Mouse (Mus musculus) spleen, embryonic (tissue): ENCODE data around the gene Epdr1.

Experiments
- CTCF ChIA-PET: fragments of 350-600 bp; sonication (Branson Sonifier 250); formaldehyde crosslinking; loops from one replicate; lab custom pipeline; 2022; lab: Charles Lee

Gene Epdr1

DNA sequence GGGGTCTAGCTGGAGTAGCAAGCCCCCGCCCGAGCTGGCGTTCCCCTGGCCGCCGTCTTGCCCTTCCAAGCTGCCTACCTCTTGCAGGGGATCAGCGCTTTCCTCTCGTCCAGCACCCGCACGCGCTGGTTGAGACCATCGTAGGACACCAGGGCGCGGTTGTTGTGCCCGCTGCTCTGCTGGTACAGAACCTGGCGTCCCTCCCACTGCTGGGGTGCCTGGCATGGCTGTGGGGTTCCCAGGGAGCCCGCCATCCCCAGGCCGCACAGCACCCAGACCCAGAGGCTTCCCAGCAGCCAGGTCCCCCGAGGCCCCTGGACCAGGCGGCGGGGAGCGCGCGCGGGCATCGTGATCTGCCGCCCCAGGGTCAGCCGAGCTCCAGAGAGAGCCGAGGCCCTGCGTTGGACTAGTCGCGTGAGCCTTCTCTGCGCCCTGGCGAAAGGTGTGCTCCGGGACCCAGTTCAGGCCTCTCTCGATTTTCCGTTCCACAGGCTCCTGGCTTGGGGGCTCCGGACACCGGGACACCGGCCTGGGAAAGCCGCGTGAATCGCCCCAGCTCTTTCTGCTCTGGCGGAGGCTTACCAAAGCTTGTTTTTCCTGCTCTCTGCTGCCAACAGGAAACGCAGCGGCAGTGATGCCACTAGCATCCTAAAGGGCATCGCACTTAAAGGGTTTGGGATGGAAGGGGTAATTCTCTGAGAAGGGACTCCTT is at the start of gene Epdr1:
Gene Epdr1, minus strand, starts transcription at position 712 of the 712 bp plus-strand sequence.
- CTCF ChIA-PET: no interaction called here

DNA sequence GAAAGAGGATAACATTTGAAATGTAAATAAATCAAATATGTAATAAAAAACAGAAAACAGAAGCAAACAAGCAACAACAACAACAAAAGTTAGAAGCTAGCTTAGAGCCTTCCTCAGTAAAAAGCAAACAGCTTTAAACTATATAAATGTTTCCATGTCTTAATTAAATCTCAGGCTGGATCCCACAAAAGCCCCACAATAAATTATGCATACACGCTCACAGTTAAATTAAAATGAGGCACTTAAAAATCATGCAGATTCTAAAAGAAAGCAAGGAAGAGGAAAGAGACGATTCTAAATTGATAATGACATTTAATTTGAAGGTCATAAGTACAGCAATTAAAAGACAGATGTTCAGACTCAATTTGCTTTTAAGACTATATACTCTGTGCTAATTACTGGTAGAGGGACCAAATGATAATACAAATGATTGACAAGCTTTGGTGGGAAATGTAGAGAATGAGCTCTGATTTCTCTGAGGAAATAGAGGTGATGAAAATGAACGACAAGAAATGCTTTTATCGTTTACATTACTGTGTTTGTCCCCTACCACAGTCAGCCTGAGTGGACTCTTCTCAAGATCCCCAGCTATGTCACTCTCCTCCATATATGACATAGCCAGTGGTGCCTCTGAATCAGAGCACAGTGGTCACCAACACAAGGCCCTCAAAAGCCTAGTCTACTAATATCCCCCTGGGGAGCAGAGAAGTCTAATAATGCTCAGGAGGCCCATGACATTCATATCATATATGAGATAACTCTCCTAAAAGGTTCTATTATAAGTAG is 48.8 kb upstream of the Epdr1 start:
- CTCF ChIA-PET: no interaction called here

DNA sequence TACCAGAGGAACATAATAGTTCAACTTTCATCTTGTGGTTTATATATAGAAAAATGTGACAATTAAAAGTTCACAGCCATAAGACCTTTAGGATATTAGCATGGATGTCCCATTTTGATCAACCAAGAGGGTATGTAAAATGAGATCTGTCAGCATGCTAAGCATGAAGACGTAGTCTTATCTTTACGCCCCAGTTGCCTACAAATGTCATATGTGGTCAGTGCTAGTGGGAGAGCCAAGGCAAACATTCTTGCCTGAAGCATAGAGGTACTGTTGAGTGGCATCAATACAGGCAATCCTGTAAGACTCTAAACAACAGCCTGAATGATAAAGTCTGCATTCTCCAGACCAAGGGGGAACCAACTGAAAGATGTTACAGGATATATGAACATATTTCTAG is 32.7 kb upstream of the Epdr1 start:
- CTCF ChIA-PET: no interaction called here

- CTCF ChIA-PET: no interaction called here
These were observed 30.1 kb upstream of the Epdr1 start for GRCm38 (mm10) chr13:19649824-19650223.

GRCm38 (mm10) chr13:19644225-19644624 is 24.5 kb upstream of the Epdr1 start:
- CTCF ChIA-PET: no interaction called here

DNA sequence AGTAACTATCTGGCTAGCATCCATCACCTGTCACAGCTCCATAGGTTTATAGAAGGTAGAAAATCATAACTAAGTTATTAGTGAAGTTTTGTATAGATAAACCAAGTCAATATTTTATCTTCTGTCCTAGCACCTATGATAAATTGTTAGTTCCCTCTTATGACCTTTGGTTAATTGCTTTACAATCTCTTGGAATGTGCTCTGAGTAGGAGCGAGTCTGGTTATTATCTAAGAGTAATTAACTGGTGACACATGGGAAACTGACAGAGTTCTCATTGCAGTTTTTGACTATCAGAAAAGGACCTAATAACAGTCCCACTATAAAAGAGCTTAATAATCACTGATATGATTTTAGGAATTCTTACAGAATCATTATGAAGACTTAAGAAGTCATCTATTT is 23.8 kb upstream of the Epdr1 start:
- CTCF ChIA-PET: no interaction called here

DNA sequence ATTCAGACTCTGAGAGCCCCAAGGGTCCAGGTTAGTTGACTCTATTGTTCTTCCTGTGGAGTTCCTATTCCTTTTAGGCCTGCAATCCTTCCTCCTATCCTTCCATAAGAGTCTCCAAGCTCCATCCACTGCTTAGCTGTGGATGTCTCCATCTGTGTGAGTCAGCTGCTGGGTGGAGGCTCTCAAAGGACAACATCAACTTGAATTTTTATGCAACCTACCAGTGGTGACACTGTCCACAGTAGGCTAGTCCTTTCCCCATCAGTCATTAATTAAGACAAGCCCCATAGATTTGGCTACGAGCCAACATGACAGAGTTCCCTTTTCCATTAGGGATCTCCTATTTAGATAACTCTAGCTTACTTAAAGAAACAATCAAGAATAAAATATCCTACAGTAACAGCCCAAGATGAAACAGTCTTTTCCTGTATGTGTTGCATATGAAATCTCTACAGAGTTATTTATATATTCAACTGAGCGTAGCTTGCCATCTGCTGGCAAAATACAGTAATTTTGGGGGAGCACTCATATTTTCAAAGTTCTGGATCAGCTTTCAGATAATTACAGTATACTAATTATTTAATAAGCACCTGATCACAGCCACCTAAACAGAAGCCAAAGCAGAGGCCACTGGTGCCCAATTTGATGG is 20.6 kb upstream of the Epdr1 start:
- CTCF ChIA-PET: no interaction called here

- CTCF ChIA-PET: no interaction called here
These were observed 16.4 kb upstream of the Epdr1 start for GRCm38 (mm10) chr13:19636131-19636530.

DNA sequence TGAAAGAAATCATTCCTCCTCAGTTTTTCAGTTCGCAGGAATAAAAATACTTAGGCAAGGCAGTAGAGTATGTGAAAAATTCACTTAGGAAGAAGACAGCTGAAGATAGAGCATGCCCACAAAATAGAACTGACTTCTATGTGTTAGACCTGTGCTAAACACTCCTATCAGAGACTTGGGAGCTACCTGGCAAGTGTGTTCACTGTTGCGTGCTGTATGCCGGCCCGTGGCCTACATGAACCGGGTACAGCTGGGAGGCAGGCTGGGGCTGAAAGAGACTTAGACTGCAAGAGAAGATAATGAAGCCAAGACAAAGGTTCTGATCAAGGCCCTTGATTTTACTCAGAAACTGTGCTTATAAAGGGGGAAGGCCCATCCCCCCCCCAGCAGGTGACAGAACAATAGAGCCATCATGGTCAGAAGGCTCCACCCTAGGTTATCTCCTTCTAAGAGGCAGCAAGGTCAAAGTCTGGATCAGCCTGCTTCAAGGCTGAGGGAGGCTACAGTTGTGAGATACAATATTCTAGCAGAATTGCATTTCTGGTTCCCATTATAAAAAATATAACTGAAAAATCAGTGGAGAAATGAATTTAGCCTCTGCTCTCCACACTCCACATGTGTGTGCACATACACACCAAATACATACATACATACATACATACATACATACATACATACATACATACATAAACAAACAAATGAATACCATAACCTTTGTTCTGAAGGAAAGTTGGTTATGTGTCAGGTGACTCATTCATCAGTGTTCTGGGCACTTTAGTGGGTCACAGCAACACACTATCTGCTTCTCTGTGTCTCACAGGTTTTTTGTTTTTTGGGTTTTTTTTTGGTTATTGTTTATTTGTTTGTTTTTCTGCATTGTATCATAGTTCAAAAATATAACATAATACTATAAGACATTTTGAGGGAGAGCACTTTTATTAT is 11.3 kb upstream of the Epdr1 start:
- CTCF ChIA-PET: no interaction called here

DNA sequence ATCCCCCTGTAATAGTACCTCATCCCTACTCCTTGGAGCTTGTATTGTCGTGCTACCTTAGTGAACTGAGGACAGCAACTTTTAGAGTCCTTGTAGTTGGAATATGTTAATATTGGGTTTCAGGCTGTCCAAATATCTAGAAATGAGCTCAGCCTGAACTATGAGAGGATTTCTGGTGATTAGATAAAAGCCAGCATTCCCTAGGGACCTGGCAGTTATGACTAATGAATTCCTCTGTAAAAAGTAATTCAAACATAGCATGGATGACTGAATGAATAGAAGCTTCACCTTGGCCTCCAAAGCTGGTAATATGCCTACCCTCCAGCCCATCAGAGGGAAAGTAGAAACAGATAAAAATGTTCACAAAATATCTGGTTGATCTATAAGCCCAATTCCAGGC is 6.7 kb upstream of the Epdr1 start:
- CTCF ChIA-PET: interaction anchor here (0.7 kb wide), 1 partner anchor 264 kb away, joined by 3 read pairs; no protein-coding TSS in a partner anchor

DNA sequence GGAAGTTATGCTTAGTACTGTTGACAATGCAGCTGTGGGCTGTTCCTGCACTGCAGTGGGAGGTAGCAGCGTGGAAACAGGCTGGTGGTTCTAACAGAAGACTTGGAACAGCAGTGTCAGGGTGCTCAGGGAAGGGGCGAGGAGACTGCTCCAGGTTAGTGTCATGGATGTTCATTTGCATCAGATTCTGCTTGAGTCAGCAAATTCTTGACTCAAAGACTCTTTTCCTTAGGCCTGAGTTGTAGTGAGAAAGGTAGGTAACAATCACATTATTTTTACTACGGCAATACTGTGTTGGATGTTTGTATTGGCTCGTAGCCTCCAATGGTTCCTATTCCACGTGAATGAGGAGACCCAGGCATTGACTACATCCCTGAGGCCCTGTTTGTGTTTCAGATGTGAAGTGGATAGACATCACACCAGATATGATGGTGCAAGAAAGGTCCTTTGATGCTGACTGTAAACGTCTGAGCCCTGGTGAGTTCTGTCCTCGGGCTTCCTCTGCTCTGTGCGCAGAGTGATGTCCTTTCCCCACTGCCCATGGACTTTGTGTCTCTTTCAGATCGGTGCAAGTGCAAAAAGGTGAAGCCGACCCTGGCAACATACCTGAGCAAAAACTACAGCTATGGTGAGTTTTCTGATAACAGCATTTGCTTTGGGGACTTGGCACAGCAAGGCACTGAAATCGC is 5.0 kb upstream of the Epdr1 start:
- CTCF ChIA-PET: no interaction called here

GRCm38 (mm10) chr13:19623228-19623905 is 3.6 kb upstream of the Epdr1 start:
- CTCF ChIA-PET: no interaction called here

- CTCF ChIA-PET: no interaction called here
These were observed 3.0 kb upstream of the Epdr1 start, which contains the start of gene Sfrp4 for GRCm38 (mm10) chr13:19622573-19623227. Sfrp4 (plus strand) TSS chr13:19623104.

DNA sequence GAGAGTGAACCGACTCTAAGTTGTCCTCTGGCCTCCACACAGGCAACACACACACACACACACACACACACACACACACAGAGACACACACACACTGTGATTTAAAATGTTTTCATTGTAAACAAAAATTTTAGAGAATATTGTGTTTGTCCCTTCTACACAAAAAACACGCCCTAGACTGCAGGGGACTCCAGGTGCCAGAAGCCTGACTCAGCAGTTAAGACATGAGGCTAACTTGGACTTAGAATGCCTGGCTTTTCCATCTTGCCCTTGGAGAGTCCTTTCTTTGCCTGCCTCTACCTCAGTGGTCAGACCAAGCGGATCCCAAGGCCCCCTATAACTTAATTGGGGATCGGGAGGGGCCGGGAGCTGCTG is 899 bp downstream of the Epdr1 start:
- CTCF ChIA-PET: no interaction called here

GRCm38 (mm10) chr13:19618081-19618480 is 1.6 kb downstream of the Epdr1 start:
- CTCF ChIA-PET: no interaction called here

GRCm38 (mm10) chr13:19614311-19614710 is 5.4 kb downstream of the Epdr1 start:
- CTCF ChIA-PET: no interaction called here

- CTCF ChIA-PET: no interaction called here
These were observed 6.3 kb downstream of the Epdr1 start for GRCm38 (mm10) chr13:19613426-19613825.

DNA sequence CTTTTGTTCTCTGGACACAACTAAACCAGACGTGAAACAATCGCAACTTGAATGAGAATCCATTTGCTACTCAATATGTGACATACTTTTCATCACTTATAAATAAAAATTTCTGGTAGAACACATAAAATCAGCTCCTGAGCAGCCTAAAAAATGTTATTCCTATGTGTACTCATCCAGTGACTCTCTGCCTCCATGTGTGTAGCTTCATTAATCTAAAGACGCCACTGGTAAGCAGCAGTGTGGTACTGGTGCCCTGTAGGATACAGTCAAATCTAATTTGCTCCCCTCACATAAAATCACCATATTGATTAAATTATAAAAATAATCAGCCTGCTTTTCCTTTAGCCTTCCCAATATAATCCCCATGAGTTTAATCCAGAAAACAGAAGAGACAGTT is 6.8 kb downstream of the Epdr1 start:
- CTCF ChIA-PET: no interaction called here

DNA sequence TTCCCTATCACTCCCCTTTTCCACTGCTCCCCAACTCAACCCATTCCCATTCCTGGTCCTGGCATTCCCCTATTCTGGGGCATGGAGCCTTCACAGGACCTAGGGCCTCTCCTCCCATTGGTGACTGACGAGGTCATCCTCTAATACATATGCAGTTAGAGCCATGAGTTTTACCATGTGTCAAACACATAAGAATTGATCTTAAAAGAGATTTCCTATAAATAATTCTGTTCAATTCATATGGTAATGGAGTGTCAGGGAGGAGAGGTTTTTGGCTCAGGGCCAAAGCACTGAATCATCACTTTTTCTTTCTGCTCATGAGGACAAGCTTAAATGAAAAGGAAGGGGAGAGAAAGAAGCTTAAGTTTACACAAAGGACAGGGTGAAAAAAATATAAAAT is 7.4 kb downstream of the Epdr1 start:
- CTCF ChIA-PET: no interaction called here

DNA sequence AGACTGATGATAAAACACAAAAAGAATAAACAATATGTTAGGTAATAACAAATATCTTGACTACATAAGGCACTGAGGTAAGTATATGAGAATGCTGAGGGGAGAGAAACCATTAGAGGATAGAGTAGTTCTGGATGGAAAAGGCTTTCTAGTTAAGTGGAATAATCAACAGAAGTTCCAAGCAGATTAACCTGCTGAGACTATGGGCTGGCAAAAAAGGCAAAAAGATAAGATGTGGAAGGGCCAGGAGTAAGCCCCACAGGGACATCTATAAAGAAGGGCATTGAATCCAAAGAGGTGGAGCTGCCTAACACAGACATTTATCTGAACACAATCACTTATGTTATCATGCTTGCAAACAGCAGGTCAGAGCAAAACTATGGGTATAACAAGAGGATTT is 11.6 kb downstream of the Epdr1 start:
- CTCF ChIA-PET: interaction anchor here (0.6 kb wide), 1 partner anchor 233 kb away, joined by 11 read pairs; no protein-coding TSS in a partner anchor
